ENCODE assay signal across 19 mouse cellular contexts in the genomic region with DNA sequence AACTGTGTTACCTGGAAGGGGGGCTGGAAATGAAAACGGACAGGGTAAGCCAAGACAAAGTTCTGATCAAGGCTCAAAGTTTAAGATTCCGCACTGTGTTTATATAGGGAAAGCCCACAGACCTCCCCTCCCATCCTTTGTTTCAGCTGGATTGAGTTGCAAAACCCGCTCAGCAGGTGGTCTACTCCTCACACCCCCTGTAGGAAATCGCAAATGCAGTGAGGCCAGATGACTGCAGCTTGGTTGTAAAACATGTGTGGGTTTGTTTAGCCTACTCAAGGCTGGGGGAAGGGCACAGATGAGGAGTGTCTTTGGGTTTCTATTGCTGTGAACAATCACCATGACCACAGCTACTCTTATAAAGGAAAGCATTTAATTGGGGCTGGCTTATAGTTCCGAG.
DNase-seq lines count a peak whose midpoint lies in the region; ATAC-seq and TF ChIP-seq lines count a peak whose summit lies in the region.
"Had no signal": no experiment of that assay in that cellular context is flagged by ENCODE, and none has a peak within 500 bp of the region (broad histone marks: within the 10 kb centered on the region; RNA-seq: fewer than 3 reads in every experiment).

No protein-coding gene starts in this region.

- no peak overlapping the region for H3K4me2 ChIP-seq in kidney, embryonic 14.5 days (replicated peaks; ENCODE audit: low read depth, low read length)
- no peak overlapping the region for H3K4me2 ChIP-seq in stomach, embryonic 14.5 days (replicated peaks; ENCODE audit: low read depth, low read length)
- no peak overlapping the region for H3K4me2 ChIP-seq in stomach, postnatal 0 days (replicated peaks; ENCODE audit: low read depth)
- no peak overlapping the region for H3K4me2 ChIP-seq in embryonic facial prominence, embryonic 14.5 days (ENCODE audit: low read depth, low read length)
- H3K4me2 ChIP-seq: forebrain, embryonic 15.5 days; heart, embryonic 12.5 days; midbrain, embryonic 15.5 days had no signal

- 26% methylated on average over 5 of the region's 5 CpGs for WGBS in kidney, embryonic 14.5 days
- 30% methylated on average over 5 of the region's 5 CpGs for WGBS in stomach, embryonic 14.5 days
- 35% methylated on average over 5 of the region's 5 CpGs for WGBS in stomach, postnatal 0 days
- 32% methylated on average over 5 of the region's 5 CpGs for WGBS in embryonic facial prominence, embryonic 14.5 days

- no peak overlapping the region for H3K27ac ChIP-seq in kidney, embryonic 14.5 days (ENCODE audit: low read depth, low read length)
- H3K27ac ChIP-seq in stomach, embryonic 14.5 days (ENCODE audit: low read length): no peak overlapping the region
- H3K27ac ChIP-seq in stomach, postnatal 0 days (replicated peaks): no peak overlapping the region
- H3K27ac ChIP-seq in embryonic facial prominence, embryonic 14.5 days (replicated peaks; ENCODE audit: low read depth, low read length): no peak overlapping the region
- H3K27ac ChIP-seq: forebrain, embryonic 15.5 days; liver, embryonic 14.5 days; midbrain, embryonic 15.5 days had no signal

- TF ChIP-seq CTCF in stomach, postnatal 0 days (IDR thresholded peaks at IDR 0.05; ENCODE audit: low read depth): no peak

- no peak overlapping the region for H3K4me3 ChIP-seq in kidney, embryonic 14.5 days (ENCODE audit: low read length)
- no peak overlapping the region for H3K4me3 ChIP-seq in stomach, embryonic 14.5 days (ENCODE audit: low read depth, low read length)
- no peak overlapping the region for H3K4me3 ChIP-seq in stomach, postnatal 0 days (ENCODE audit: low read depth, low read length)
- no peak overlapping the region for H3K4me3 ChIP-seq in embryonic facial prominence, embryonic 14.5 days (ENCODE audit: low read depth, low read length)
- H3K4me3 ChIP-seq: forebrain, embryonic 15.5 days; heart, embryonic 12.5 days; midbrain, embryonic 15.5 days had no signal

- no peaks in the 10 kb centered on the region for H3K36me3 ChIP-seq in kidney, embryonic 14.5 days (ENCODE audit: control insufficient read depth, insufficient read depth, low read length)
- no peaks in the 10 kb centered on the region for H3K36me3 ChIP-seq in stomach, embryonic 14.5 days (ENCODE audit: control insufficient read depth, insufficient read depth, low read length)
- no peaks in the 10 kb centered on the region for H3K36me3 ChIP-seq in stomach, postnatal 0 days (ENCODE audit: control insufficient read depth, insufficient read depth, low read length)
- no peaks in the 10 kb centered on the region for H3K36me3 ChIP-seq in embryonic facial prominence, embryonic 14.5 days (ENCODE audit: control insufficient read depth, insufficient read depth, low read length)
- H3K36me3 ChIP-seq: forebrain, embryonic 15.5 days; heart, embryonic 12.5 days; midbrain, embryonic 15.5 days had no signal

- H3K4me1 ChIP-seq in kidney, embryonic 14.5 days (ENCODE audit: control insufficient read depth, insufficient read depth, low read length): no peaks in the 10 kb centered on the region
- H3K4me1 ChIP-seq in stomach, embryonic 14.5 days (ENCODE audit: control insufficient read depth, insufficient read depth, low read length): no peaks in the 10 kb centered on the region
- H3K4me1 ChIP-seq in stomach, postnatal 0 days (replicated peaks; ENCODE audit: control insufficient read depth, insufficient read depth): no peaks in the 10 kb centered on the region
- H3K4me1 ChIP-seq in embryonic facial prominence, embryonic 14.5 days (ENCODE audit: control insufficient read depth, insufficient read depth, low read length): 0 out of 2 replicates have a peak, but pooled peaks cover 3% of the 10 kb centered on the region
- H3K4me1 ChIP-seq: forebrain, embryonic 15.5 days; midbrain, embryonic 15.5 days had no signal

- H3K9me3 ChIP-seq in kidney, embryonic 14.5 days (ENCODE audit: control insufficient read depth, low read length): no peaks in the 10 kb centered on the region
- H3K9me3 ChIP-seq in stomach, embryonic 14.5 days (ENCODE audit: control insufficient read depth, low read depth, low read length): no peaks in the 10 kb centered on the region
- no peaks in the 10 kb centered on the region for H3K9me3 ChIP-seq in stomach, postnatal 0 days (ENCODE audit: control insufficient read depth, low read length)
- H3K9me3 ChIP-seq in embryonic facial prominence, embryonic 14.5 days (ENCODE audit: control insufficient read depth, low read length): no peaks in the 10 kb centered on the region
- H3K9me3 ChIP-seq: forebrain, embryonic 15.5 days; heart, embryonic 12.5 days; midbrain, embryonic 15.5 days had no signal

- no peaks in the 10 kb centered on the region for H3K27me3 ChIP-seq in kidney, embryonic 14.5 days (ENCODE audit: control insufficient read depth, insufficient read depth, low read length)
- no peaks in the 10 kb centered on the region for H3K27me3 ChIP-seq in stomach, embryonic 14.5 days (ENCODE audit: control insufficient read depth, insufficient read depth, low read length)
- H3K27me3 ChIP-seq in stomach, postnatal 0 days (ENCODE audit: control insufficient read depth, insufficient read depth, low read length): no peaks in the 10 kb centered on the region
- no peaks in the 10 kb centered on the region for H3K27me3 ChIP-seq in embryonic facial prominence, embryonic 14.5 days (replicated peaks; ENCODE audit: control insufficient read depth, insufficient read depth, low read length)
- H3K27me3 ChIP-seq: forebrain, embryonic 15.5 days; heart, embryonic 12.5 days; midbrain, embryonic 15.5 days had no signal

- no peak overlapping the region for H3K9ac ChIP-seq in kidney, embryonic 14.5 days (ENCODE audit: low read depth, low read length)
- H3K9ac ChIP-seq in stomach, embryonic 14.5 days (replicated peaks; ENCODE audit: low read depth, low read length): no peak overlapping the region
- H3K9ac ChIP-seq in stomach, postnatal 0 days (ENCODE audit: low read length): no peak overlapping the region
- H3K9ac ChIP-seq in embryonic facial prominence, embryonic 14.5 days (ENCODE audit: low read depth, low read length): no peak overlapping the region
- H3K9ac ChIP-seq: forebrain, embryonic 15.5 days; heart, embryonic 12.5 days; liver, embryonic 14.5 days; midbrain, embryonic 15.5 days had no signal

- ATAC-seq in kidney, embryonic 14.5 days (ENCODE audit: low FRiP score, low TSS enrichment): peak; percentile 92
- ATAC-seq in stomach, embryonic 14.5 days (ENCODE audit: insufficient number of reproducible peaks, insufficient read depth, low FRiP score, low read depth): 0 out of 2 replicates have a peak, but pooled peaks have one; percentile 46
- ATAC-seq in stomach, postnatal 0 days (ENCODE audit: low FRiP score, low TSS enrichment): no peak
- peak; percentile 50 for ATAC-seq in embryonic facial prominence, embryonic 14.5 days (ENCODE audit: low read depth)
- ATAC-seq: activated CD4-positive, CD25-positive, alpha-beta regulatory T cell, adult 4 months; forebrain, embryonic 15.5 days; intestine, postnatal 0 days; midbrain, embryonic 15.5 days had no signal

- no peak for DNase-seq in kidney, adult 8-10 months
- DNase-seq in stomach, postnatal 0 days (ENCODE audit: low spot score): no peak
- peak; percentile 43 for DNase-seq in embryonic facial prominence, embryonic 14.5 days (ENCODE audit: low spot score)
- DNase-seq in yolk sac, embryonic 10.5 days (ENCODE audit: low spot score): peak; percentile 66
- DNase-seq in gastrocnemius, postnatal 10 days: no peak
- no peak for DNase-seq in cerebellum, adult 9-11 months
- DNase-seq: B cell, adult 2 months; cerebellum, adult 8-10 months; gastrocnemius, postnatal 36 days; heart, postnatal 4 days; right cerebral cortex, postnatal 14 days had no signal

- TF ChIP-seq EP300 in stomach, postnatal 0 days (optimal IDR thresholded peaks at IDR 0.05): no peak

Comparison
In these comparisons a context has a peak if more than half of its experiments do, and no peak if none do; other contexts are left out.
1. DNase-seq: peak in embryonic facial prominence, embryonic 14.5 days (single experiment) and yolk sac, embryonic 10.5 days (single experiment); none in kidney, adult 8-10 months (0 of 2), stomach, postnatal 0 days (single experiment), gastrocnemius, postnatal 10 days (single experiment) and cerebellum, adult 9-11 months (single experiment).